Mouse (Mus musculus) CD4-positive, CD25-positive, alpha-beta regulatory T cell, adult 9 weeks (primary cell): ENCODE data around the gene Nck2. TPM values are rescaled to one million over a fixed set of nuclear protein-coding genes. Genes with fewer than 3 reads are reported as not detected.

Experiments used
- polyA plus RNA-seq: library from polyadenylated mRNA; unstranded; fragments of 100-300 nt; shearing (Covaris generic); gene quantifications from one replicate; pipeline ENCODE4 v1.2.1, GENCODE M21; 2017

Nck2 gene
- polyA plus RNA-seq: 10.1 TPM

DNA sequence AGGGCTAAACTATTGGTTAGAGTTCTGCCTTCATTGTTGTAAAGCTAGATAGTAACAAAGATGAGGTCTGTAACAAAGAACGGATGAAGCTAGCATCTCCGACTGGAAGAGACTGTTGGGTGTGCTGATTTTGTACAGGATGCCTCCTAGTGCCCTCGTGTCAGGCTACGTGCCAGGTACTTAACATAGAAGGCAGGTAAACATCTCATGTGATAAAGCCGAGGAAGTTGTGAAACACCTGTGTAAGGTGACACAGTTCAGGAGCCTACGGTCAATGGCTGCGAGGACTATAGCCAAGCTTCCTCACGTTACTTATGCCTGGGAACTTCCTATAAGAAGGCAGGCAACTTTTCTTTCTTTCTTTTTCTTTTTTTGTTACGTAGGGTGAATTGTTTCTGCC lies at the start of gene Nck2:
TSS of gene Nck2 (plus strand) at position 49 of the 400 bp plus-strand sequence.

Other genes starting within 250 kb of the Nck2 start
- gene Fhl2, start 247.6 kb upstream of the Nck2 start, polyA plus RNA-seq: 4.0 TPM